Mouse (Mus musculus): ENCODE measurements around the gene Srpr. TPM values are rescaled to one million over a fixed set of nuclear protein-coding genes. Genes with fewer than 3 reads are reported as not detected.

Gene Srpr
- total and polyA plus RNA-seq, 3 experiments: 67.6 to 96.3 (median 82.4) TPM

- H3K4me1 ChIP-seq (ENCODE audit: control insufficient read depth, insufficient read depth, low read length): no peaks in the 10 kb centered on the region
- TF ChIP-seq CTCF (IDR thresholded peaks at IDR 0.05) (no peak), POLR2A (IDR thresholded peaks at IDR 0.05; ENCODE audit: insufficient read depth, low read depth, low read length) (no peak), EP300 (IDR thresholded peaks at IDR 0.05; ENCODE audit: insufficient read depth, low read depth, low read length) (no peak)
- intact Hi-C loops (cut with DNase I): no loop called here
- no peak overlapping the region for H3K4me3 ChIP-seq
- H3K79me2 ChIP-seq (replicated peaks; ENCODE audit: control insufficient read depth, insufficient read depth, low read length): no peaks in the 10 kb centered on the region
- DNase-seq: no peak
- 88% methylated on average over 3 of the region's 3 CpGs for WGBS
- no peaks in the 10 kb centered on the region for H3K27me3 ChIP-seq (ENCODE audit: control insufficient read depth, insufficient read depth, low read length)
- no peak overlapping the region for H3K27ac ChIP-seq
- H3K36me3 ChIP-seq (ENCODE audit: control insufficient read depth, insufficient read depth, low read length): no peaks in the 10 kb centered on the region
- no peak overlapping the region for H3K9ac ChIP-seq (ENCODE audit: low read depth, low read length)
Observed at GRCm38 (mm10) chr9:35228671-35229070, 28.7 kb downstream of the Srpr start.

- Histone ChIP-seq H3K79me2 (replicated peaks; ENCODE audit: control insufficient read depth, insufficient read depth, low read length) (no peaks in the 10 kb centered on the region), H3K27ac (no peak overlapping the region), H3K4me3 (no peak overlapping the region), H3K36me3 (ENCODE audit: control insufficient read depth, insufficient read depth, low read length) (peaks cover 9% of the 10 kb centered on the region), H3K4me1 (ENCODE audit: control insufficient read depth, insufficient read depth, low read length) (no peaks in the 10 kb centered on the region; the same call in 1 of the 2 replicates), H3K27me3 (ENCODE audit: control insufficient read depth, insufficient read depth, low read length) (no peaks in the 10 kb centered on the region), H3K9ac (ENCODE audit: low read depth, low read length) (no peak overlapping the region)
- DNase-seq: no peak
- WGBS: 65% methylated on average over 3 of the region's 3 CpGs
- TF ChIP-seq POLR2A (IDR thresholded peaks at IDR 0.05; ENCODE audit: insufficient read depth, low read depth, low read length) (no peak), EP300 (IDR thresholded peaks at IDR 0.05; ENCODE audit: insufficient read depth, low read depth, low read length) (no peak), CTCF (IDR thresholded peaks at IDR 0.05) (no peak)
- intact Hi-C loops (cut with DNase I): no loop called here
Observed at GRCm38 (mm10) chr9:35235996-35236395, 36.0 kb downstream of the Srpr start.

- Histone ChIP-seq H3K4me1 (ENCODE audit: control insufficient read depth, insufficient read depth, low read length) (no peaks in the 10 kb centered on the region; the same call in 1 of the 2 replicates), H3K4me3 (no peak overlapping the region), H3K27ac (no peak overlapping the region), H3K79me2 (replicated peaks; ENCODE audit: control insufficient read depth, insufficient read depth, low read length) (no peaks in the 10 kb centered on the region), H3K9ac (ENCODE audit: low read depth, low read length) (no peak overlapping the region), H3K27me3 (ENCODE audit: control insufficient read depth, insufficient read depth, low read length) (no peaks in the 10 kb centered on the region), H3K36me3 (ENCODE audit: control insufficient read depth, insufficient read depth, low read length) (peaks cover 9% of the 10 kb centered on the region)
- TF ChIP-seq POLR2A (IDR thresholded peaks at IDR 0.05; ENCODE audit: insufficient read depth, low read depth, low read length): no peak
- no peak for TF ChIP-seq CTCF (IDR thresholded peaks at IDR 0.05)
- no peak for TF ChIP-seq EP300 (IDR thresholded peaks at IDR 0.05; ENCODE audit: insufficient read depth, low read depth, low read length)
- 89% methylated on average over 1 of the region's 1 CpGs for WGBS
- intact Hi-C loops (cut with DNase I): no loop called here
- no peak for DNase-seq
Observed at GRCm38 (mm10) chr9:35238371-35238770, 38.4 kb downstream of the Srpr start.

- no peak overlapping the region for H3K4me3 ChIP-seq
- 56% methylated on average over 6 of the region's 6 CpGs for WGBS
- no peaks in the 10 kb centered on the region for H3K79me2 ChIP-seq (replicated peaks; ENCODE audit: control insufficient read depth, insufficient read depth, low read length)
- TF ChIP-seq EP300 (IDR thresholded peaks at IDR 0.05; ENCODE audit: insufficient read depth, low read depth, low read length): no peak
- TF ChIP-seq CTCF (IDR thresholded peaks at IDR 0.05): no peak
- TF ChIP-seq POLR2A (IDR thresholded peaks at IDR 0.05; ENCODE audit: insufficient read depth, low read depth, low read length): no peak
- H3K36me3 ChIP-seq (ENCODE audit: control insufficient read depth, insufficient read depth, low read length): peaks cover 9% of the 10 kb centered on the region
- no peak overlapping the region for H3K27ac ChIP-seq
- intact Hi-C loops (cut with DNase I): no loop called here
- DNase-seq: no peak
- H3K27me3 ChIP-seq (ENCODE audit: control insufficient read depth, insufficient read depth, low read length): no peaks in the 10 kb centered on the region
- H3K9ac ChIP-seq (ENCODE audit: low read depth, low read length): no peak overlapping the region
- H3K4me1 ChIP-seq (ENCODE audit: control insufficient read depth, insufficient read depth, low read length): no peaks in the 10 kb centered on the region; the same call in 1 of the 2 replicates
Observed at GRCm38 (mm10) chr9:35238915-35239571, 39.1 kb downstream of the Srpr start.

GRCm38 (mm10) chr9:35239734-35240133 lies 39.8 kb downstream of the Srpr start:
- Histone ChIP-seq H3K79me2 (replicated peaks; ENCODE audit: control insufficient read depth, insufficient read depth, low read length) (no peaks in the 10 kb centered on the region), H3K36me3 (ENCODE audit: control insufficient read depth, insufficient read depth, low read length) (peaks cover 6% of the 10 kb centered on the region), H3K4me3 (no peak overlapping the region), H3K4me1 (ENCODE audit: control insufficient read depth, insufficient read depth, low read length) (no peaks in the 10 kb centered on the region; the same call in 1 of the 2 replicates), H3K9ac (ENCODE audit: low read depth, low read length) (no peak overlapping the region), H3K27ac (no peak overlapping the region), H3K27me3 (ENCODE audit: control insufficient read depth, insufficient read depth, low read length) (no peaks in the 10 kb centered on the region)
- TF ChIP-seq CTCF (IDR thresholded peaks at IDR 0.05) (peak; percentile 30), EP300 (IDR thresholded peaks at IDR 0.05; ENCODE audit: insufficient read depth, low read depth, low read length) (no peak)
- no peak for DNase-seq
- intact Hi-C loops (cut with DNase I): no loop called here
- 72% methylated on average over 1 of the region's 1 CpGs for WGBS

GRCm38 (mm10) chr9:35247405-35247804 lies 47.4 kb downstream of the Srpr start:
- WGBS: 96% methylated on average over 2 of the region's 2 CpGs
- Histone ChIP-seq H3K36me3 (ENCODE audit: control insufficient read depth, insufficient read depth, low read length) (no peaks in the 10 kb centered on the region), H3K79me2 (replicated peaks; ENCODE audit: control insufficient read depth, insufficient read depth, low read length) (no peaks in the 10 kb centered on the region), H3K27me3 (ENCODE audit: control insufficient read depth, insufficient read depth, low read length) (no peaks in the 10 kb centered on the region), H3K4me1 (ENCODE audit: control insufficient read depth, insufficient read depth, low read length) (no peaks in the 10 kb centered on the region), H3K4me3 (no peak overlapping the region), H3K9ac (ENCODE audit: low read depth, low read length) (no peak overlapping the region), H3K27ac (no peak overlapping the region)
- TF ChIP-seq POLR2A (IDR thresholded peaks at IDR 0.05; ENCODE audit: insufficient read depth, low read depth, low read length): no peak
- no peak for TF ChIP-seq CTCF (IDR thresholded peaks at IDR 0.05)
- TF ChIP-seq EP300 (IDR thresholded peaks at IDR 0.05; ENCODE audit: insufficient read depth, low read depth, low read length): no peak
- intact Hi-C loops (cut with DNase I): no loop called here
- no peak for DNase-seq

All from heart, adult 2 months (tissue).